Mouse (Mus musculus) kidney, embryonic 14.5 days (tissue): ENCODE results near the gene Tmem258. TPM values are rescaled to one million over a fixed set of nuclear protein-coding genes. Genes with fewer than 3 reads are reported as not detected.
A peak's percentile ranks its signal among the peaks of the same experiment; 100 is the strongest.

Experiments used
- ATAC-seq: fragments of 200-750 bp; cut with Nextera tagmentation; 2 replicates; pipeline ENCODE4 v1.8.0; 2017; ENCODE audit warnings: moderate number of reproducible peaks, mild to moderate bottlenecking, moderate TSS enrichment, moderate library complexity; ENCODE audit not compliant: low FRiP score, low TSS enrichment
- H3K27ac ChIP-seq: fragments of 300-500 bp; sonication (generic); 2 replicates; pipeline ENCODE4 v1.5.1; 2014; ENCODE audit warnings: low read depth, mild to moderate bottlenecking, low read length, moderate library complexity, mixed read lengths
- H3K27me3 ChIP-seq: fragments of 300-500 bp; sonication (generic); 2 replicates; pipeline ENCODE4 v1.6.1; 2014; ENCODE audit warnings: mild to moderate bottlenecking, low read length; ENCODE audit not compliant: control insufficient read depth, insufficient read depth
- H3K36me3 ChIP-seq: fragments of 300-500 bp; sonication (generic); 2 replicates; pipeline ENCODE4 v1.6.1; 2014; ENCODE audit warnings: low read length, mixed read lengths; ENCODE audit not compliant: control insufficient read depth, insufficient read depth
- H3K4me1 ChIP-seq: fragments of 300-500 bp; sonication (generic); 2 replicates; pipeline ENCODE4 v1.6.1; 2014; ENCODE audit warnings: low read length, mixed read lengths; ENCODE audit not compliant: control insufficient read depth, insufficient read depth
- H3K4me2 ChIP-seq: fragments of 300-500 bp; sonication (generic); replicated peaks from 2 replicates; pipeline ENCODE4 v1.6.1; 2014; ENCODE audit warnings: low read depth, mild to moderate bottlenecking, low read length
- H3K4me3 ChIP-seq: fragments of 300-500 bp; sonication (generic); 2 replicates; pipeline ENCODE4 v1.5.1; 2014; ENCODE audit warnings: mild to moderate bottlenecking, low read length
- H3K9ac ChIP-seq: fragments of 300-500 bp; sonication (generic); 2 replicates; pipeline ENCODE4 v1.6.1; 2014; ENCODE audit warnings: low read depth, mild to moderate bottlenecking, low read length, moderate library complexity
- H3K9me3 ChIP-seq: fragments of 300-500 bp; sonication (generic); 2 replicates; pipeline ENCODE4 v1.6.1; 2016; ENCODE audit warnings: low read length; ENCODE audit not compliant: control insufficient read depth
- WGBS: fragments of 180-500 bp; shearing (Covaris S2); extraction: QIAGEN DNeasy Blood & Tissue Kit; methylation state at CpG from one replicate; pipeline ENCODE4 v1.1.7; 2014; 5-methylcytosine and 5-hydroxymethylcytosine counted together
- polyA plus RNA-seq: library from polyadenylated mRNA; unstranded; fragments of >200 nt; fragmentation: Nextera tagmentation; extraction: Ambion mirVana; gene quantifications from 2 replicates; pipeline ENCODE4 v1.2.1, GENCODE M21; 2014

Gene Tmem258
- polyA plus RNA-seq, 1 experiment from 2014 or later = 467 TPM

DNA sequence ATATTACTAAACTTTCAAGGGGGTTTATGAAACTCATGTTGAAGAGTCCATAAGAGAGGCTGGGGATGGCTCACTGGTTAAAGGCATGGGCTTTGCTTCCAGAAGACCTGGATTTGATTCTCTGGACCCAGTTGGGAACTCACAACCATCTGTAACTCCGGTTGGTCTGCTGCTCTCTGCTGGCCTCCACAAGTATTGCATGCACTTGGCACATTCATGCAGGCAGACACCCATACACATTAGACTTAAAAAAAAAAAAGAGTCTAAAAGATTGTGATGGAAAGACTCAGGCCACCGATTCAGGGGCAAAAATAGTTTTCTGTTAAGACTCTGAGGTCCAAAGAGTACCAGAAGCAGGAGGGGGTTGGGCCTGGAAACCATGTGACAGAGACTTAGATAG, 13.0 kb upstream of the Tmem258 start:
- no peaks in the 10 kb centered on the region for H3K27me3 ChIP-seq
- H3K36me3 ChIP-seq = peaks cover 93% of the 10 kb centered on the region
- H3K27ac ChIP-seq = no peak overlapping the region
- H3K4me3 ChIP-seq = no peak overlapping the region
- ATAC-seq = no peak
- H3K4me1 ChIP-seq = no peaks in the 10 kb centered on the region
- WGBS = 52% methylated on average over 2 of the region's 2 CpGs
- H3K9me3 ChIP-seq = no peaks in the 10 kb centered on the region
- H3K4me2 ChIP-seq = no peak overlapping the region
- no peak overlapping the region for H3K9ac ChIP-seq

DNA sequence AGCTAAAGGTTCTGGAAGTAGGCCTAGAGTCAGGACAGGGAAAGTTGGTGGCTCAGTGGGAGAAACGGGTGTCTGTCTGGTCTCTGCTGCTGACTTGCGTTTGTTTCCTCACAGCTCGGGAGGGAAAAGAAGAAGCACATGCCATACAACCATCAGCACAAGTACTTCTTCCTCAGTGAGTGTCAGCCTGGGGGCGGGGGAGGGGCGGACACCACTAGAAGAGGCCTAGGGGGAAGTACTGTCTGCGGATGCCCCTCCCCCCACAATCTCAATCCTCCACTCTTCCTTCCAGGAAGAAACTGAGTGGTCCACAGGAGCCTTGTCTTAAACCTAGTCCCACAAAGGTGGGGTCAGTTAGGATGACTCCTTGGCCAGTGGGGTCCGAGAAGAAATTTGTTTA, 12.5 kb upstream of the Tmem258 start:
- no peaks in the 10 kb centered on the region for H3K4me1 ChIP-seq
- H3K27me3 ChIP-seq = no peaks in the 10 kb centered on the region
- H3K9ac ChIP-seq = no peak overlapping the region
- H3K36me3 ChIP-seq = peaks cover 93% of the 10 kb centered on the region
- no peak overlapping the region for H3K4me3 ChIP-seq
- 69% methylated on average over 7 of the region's 7 CpGs for WGBS
- no peak for ATAC-seq
- H3K4me2 ChIP-seq = no peak overlapping the region
- no peak overlapping the region for H3K27ac ChIP-seq
- no peaks in the 10 kb centered on the region for H3K9me3 ChIP-seq

DNA sequence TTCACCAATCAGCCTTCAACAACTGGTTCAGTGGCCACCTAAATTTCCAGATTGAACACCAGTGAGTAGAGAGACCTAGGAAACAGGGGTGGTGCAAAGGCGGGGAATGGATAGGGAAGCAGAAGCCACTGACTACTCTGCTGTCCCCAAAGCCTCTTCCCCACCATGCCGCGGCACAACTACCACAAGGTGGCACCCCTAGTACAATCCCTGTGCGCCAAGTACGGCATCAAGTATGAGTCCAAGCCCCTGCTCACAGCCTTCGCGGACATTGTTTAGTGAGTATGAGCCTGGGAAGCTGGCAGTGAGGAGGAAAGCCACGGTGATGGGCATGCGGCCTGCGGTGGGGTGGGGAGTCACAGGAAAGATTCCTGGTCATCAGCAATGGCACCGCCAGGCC, 9.5 kb upstream of the Tmem258 start:
- H3K27me3 ChIP-seq = no peaks in the 10 kb centered on the region
- H3K9ac ChIP-seq = no peak overlapping the region
- peaks cover 80% of the 10 kb centered on the region for H3K36me3 ChIP-seq
- no peak overlapping the region for H3K27ac ChIP-seq
- H3K4me3 ChIP-seq = no peak overlapping the region
- no peak for ATAC-seq
- no peaks in the 10 kb centered on the region for H3K4me1 ChIP-seq
- no peaks in the 10 kb centered on the region for H3K9me3 ChIP-seq
- 89% methylated on average over 11 of the region's 11 CpGs for WGBS
- no peak overlapping the region for H3K4me2 ChIP-seq

DNA sequence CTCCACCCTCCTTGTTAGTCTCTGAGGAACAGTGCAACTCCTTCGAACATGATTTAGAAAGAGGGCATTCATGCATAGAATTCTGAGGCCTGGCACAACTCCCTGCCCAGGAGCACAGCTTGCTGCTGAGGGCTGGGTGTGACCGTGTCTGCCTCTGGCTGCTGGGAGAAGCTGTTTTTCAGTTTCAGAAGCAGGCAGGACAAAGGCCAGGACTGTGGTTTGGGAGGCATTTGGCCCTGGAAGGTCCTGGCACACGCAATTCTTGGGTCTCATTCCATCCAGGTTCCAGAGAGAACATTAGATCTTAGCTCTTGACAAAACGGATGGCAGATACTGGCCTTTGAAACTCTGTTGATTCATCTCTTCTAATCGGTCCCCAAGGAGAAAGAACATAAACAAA, 8.6 kb upstream of the Tmem258 start:
- H3K36me3 ChIP-seq = peaks cover 80% of the 10 kb centered on the region
- H3K4me3 ChIP-seq = no peak overlapping the region
- H3K4me1 ChIP-seq = no peaks in the 10 kb centered on the region
- H3K9ac ChIP-seq = no peak overlapping the region
- no peak overlapping the region for H3K27ac ChIP-seq
- ATAC-seq = no peak
- no peaks in the 10 kb centered on the region for H3K27me3 ChIP-seq
- 65% methylated on average over 5 of the region's 5 CpGs for WGBS
- H3K4me2 ChIP-seq = no peak overlapping the region
- no peaks in the 10 kb centered on the region for H3K9me3 ChIP-seq

DNA sequence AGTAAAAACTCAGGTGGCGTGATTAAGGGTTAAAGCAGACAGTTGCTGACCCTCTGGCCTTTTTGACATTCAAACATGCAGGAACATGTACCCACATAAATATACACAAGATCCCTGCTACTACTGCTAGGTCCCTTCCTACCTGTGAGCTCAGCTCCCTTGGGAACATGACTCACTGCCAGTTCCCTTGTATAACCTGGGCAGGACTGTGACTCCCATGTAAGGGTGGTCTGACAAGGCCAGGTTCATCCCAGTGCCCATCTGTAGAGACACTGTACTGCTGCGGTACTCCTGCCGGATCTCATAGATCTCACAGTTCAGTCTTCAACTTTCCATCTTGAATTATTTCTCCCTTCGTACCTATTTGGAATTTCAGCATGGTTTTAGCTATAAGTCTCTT, 6.7 kb upstream of the Tmem258 start:
- Histone ChIP-seq H3K27me3 (no peaks in the 10 kb centered on the region), H3K27ac (no peak overlapping the region), H3K9ac (no peak overlapping the region), H3K36me3 (peaks cover 77% of the 10 kb centered on the region), H3K9me3 (no peaks in the 10 kb centered on the region), H3K4me3 (no peak overlapping the region), H3K4me2 (no peak overlapping the region), H3K4me1 (no peaks in the 10 kb centered on the region; the same call in 1 of the 2 replicates)
- no peak for ATAC-seq
- 89% methylated on average over 4 of the region's 4 CpGs for WGBS

DNA sequence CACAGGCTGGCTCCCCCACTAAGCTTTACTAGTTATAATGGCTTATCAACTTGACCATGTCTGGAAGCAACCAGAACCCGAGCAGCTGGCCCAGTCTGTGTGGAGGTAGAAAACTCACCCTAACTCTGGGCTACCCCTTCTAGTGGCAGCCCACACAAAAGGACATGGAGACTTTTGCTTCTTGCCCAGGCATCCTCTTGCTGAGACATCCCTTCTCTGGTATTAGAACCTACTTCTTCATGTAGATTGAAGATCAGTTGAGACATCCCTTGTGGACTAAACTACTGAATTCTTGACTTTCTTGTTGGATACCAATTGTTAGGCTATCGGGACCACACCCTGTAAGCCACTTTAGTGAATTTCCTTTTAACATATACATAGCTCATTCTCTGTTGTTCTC, 5.5 kb upstream of the Tmem258 start:
- peaks cover 66% of the 10 kb centered on the region for H3K36me3 ChIP-seq
- H3K9me3 ChIP-seq = no peaks in the 10 kb centered on the region
- H3K27me3 ChIP-seq = no peaks in the 10 kb centered on the region
- WGBS = 81% methylated on average over 2 of the region's 2 CpGs
- ATAC-seq = no peak
- H3K9ac ChIP-seq = no peak overlapping the region
- no peak overlapping the region for H3K4me3 ChIP-seq
- H3K4me1 ChIP-seq = peaks cover 8% of the 10 kb centered on the region
- H3K4me2 ChIP-seq = no peak overlapping the region
- H3K27ac ChIP-seq = no peak overlapping the region

DNA sequence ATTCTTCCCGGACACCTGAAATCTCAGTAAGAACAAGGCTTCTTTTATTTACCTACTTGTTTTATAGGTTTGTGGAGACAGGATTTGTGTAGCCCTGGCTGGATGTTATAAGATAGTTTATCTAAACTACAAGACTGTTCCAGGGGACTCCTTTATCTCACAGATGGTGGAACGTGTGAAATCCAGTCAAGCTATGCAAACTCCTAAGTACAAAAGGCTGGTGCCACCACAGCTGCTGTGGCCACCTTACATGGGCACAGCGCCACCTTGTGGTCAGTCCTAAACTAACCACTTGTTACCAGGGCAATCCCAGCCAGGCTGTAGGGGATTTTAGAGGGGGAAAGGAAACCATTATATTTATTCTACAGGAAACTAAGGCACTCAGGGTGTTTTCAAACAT, 5.1 kb upstream of the Tmem258 start:
- peak; percentile 43; the same call in 1 of the 2 replicates for ATAC-seq
- Histone ChIP-seq H3K9ac (no peak overlapping the region), H3K27ac (no peak overlapping the region), H3K4me2 (no peak overlapping the region), H3K36me3 (peaks cover 62% of the 10 kb centered on the region), H3K27me3 (no peaks in the 10 kb centered on the region), H3K9me3 (no peaks in the 10 kb centered on the region), H3K4me1 (peaks cover 8% of the 10 kb centered on the region), H3K4me3 (no peak overlapping the region)
- WGBS = 34% methylated on average over 3 of the region's 3 CpGs

DNA sequence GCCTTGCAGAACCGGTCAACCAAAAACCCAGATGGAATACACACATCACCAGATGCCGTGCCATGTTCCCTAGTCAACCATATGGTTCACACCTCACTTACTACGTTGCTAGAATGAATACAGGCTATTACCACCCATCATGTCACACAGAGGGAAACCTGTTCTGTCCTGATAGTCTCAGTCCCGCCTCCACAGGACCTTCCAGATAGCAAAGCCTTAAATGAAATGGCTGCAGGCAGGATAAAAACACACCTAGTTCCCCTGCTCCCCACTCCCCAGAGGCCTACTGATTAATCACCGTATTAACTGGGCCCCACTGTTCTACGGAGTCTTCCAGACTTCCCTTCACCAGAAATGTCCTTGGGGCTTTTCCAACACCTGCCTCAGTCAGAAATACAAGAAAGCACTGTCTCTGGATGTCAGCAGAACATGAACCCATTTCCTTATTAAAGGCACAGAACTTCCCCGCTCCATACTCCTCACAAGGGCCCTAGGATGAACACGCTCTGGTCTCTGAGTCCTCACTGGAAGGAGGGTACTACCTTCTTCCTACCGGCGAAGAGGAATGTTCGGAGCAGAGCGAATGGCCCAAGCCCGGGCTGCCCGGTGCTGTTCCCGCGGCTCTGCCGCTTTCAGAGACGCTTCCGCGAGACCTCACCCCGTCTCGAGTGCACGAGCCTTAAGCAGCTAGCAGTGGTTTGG, 517 bp upstream of the Tmem258 start:
- Histone ChIP-seq H3K4me1 (peaks cover 8% of the 10 kb centered on the region), H3K4me3 (peak overlapping the region; percentile 68), H3K27me3 (no peaks in the 10 kb centered on the region), H3K4me2 (peak overlapping the region; percentile 74), H3K27ac (peak overlapping the region; percentile 85; the same call in 1 of the 2 replicates), H3K36me3 (peaks cover 49% of the 10 kb centered on the region), H3K9me3 (no peaks in the 10 kb centered on the region), H3K9ac (peak overlapping the region; percentile 84)
- ATAC-seq = no peak; the same call in 1 of the 2 replicates
- WGBS = 1% methylated on average over 23 of the region's 23 CpGs

DNA sequence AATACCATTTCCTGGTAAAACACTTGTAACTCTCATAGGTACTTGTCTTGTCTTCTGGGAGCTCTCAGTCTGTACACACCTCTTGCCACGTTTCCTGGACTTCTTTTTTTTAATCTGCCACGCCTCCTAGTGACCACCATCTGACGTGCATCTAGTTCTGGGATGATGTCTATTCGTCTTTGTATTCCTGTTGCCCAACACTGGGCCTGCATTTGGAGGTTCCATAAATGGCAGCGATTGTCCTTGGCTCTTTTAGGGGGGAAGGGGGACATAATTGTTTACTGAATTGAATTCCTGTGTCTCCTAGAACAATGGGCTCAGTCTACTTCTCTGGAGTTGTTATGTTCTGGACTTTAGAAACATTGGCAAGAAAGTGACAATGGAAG, 795 bp downstream of the Tmem258 start:
- H3K9me3 ChIP-seq = no peaks in the 10 kb centered on the region
- peak overlapping the region; percentile 74 for H3K4me2 ChIP-seq
- H3K27ac ChIP-seq = peak overlapping the region; percentile 85; the same call in 1 of the 2 replicates
- H3K9ac ChIP-seq = peak overlapping the region; percentile 84; the same call in 1 of the 2 replicates
- peaks cover 8% of the 10 kb centered on the region for H3K4me1 ChIP-seq
- peaks cover 55% of the 10 kb centered on the region for H3K36me3 ChIP-seq
- H3K27me3 ChIP-seq = no peaks in the 10 kb centered on the region
- no peak for ATAC-seq
- H3K4me3 ChIP-seq = peak overlapping the region; percentile 68
- WGBS = under 1% methylated on average over 5 of the region's 5 CpGs
